Mouse (Mus musculus) CH12.LX (cell line): ENCODE results near the gene Iqgap1. TPM values are rescaled to one million over a fixed set of nuclear protein-coding genes. Genes with fewer than 3 reads are reported as not detected.
A peak's percentile ranks its signal among the peaks of the same experiment; 100 is the strongest.

ENCODE experiments used
- DNase-seq: peaks from one replicate; pipeline ENCODE4 v3.0.0-alpha.2; 2013; ENCODE audit errors: extremely low read depth
- H3K27ac ChIP-seq: 2 replicates; pipeline ENCODE4 v1.5.1; 2012; ENCODE audit warnings: low read depth, mild to moderate bottlenecking, control low read depth, moderate library complexity; ENCODE audit not compliant: insufficient read depth
- H3K27me3 ChIP-seq: replicated peaks from 2 replicates; pipeline ENCODE3; 2012; ENCODE audit warnings: inconsistent platforms
- H3K36me3 ChIP-seq, 2 experiments: replicated peaks in 1 of 2; 2 replicates each; pipeline versions ENCODE3 to v1.6.1; 2012; ENCODE audit warnings: inconsistent platforms in 1 of 2, low read length in 1 of 2, mild to moderate bottlenecking in 1 of 2, mixed read lengths in 1 of 2, moderate library complexity in 1 of 2; ENCODE audit not compliant: control insufficient read depth in 1 of 2, insufficient read depth in 1 of 2
- H3K4me1 ChIP-seq, 2 experiments: 2 replicates each; pipeline ENCODE4 v1.6.1; 2012; ENCODE audit warnings: inconsistent platforms in 1 of 2, moderate library complexity in 1 of 2; ENCODE audit not compliant: insufficient read depth in 2 of 2, control insufficient read depth in 1 of 2
- H3K4me2 ChIP-seq: 2 replicates; pipeline ENCODE4 v1.6.1; 2012; ENCODE audit warnings: low read depth, mild to moderate bottlenecking, control low read depth; ENCODE audit not compliant: poor library complexity, insufficient read depth, severe bottlenecking
- H3K4me3 ChIP-seq, 3 experiments: fragments of 150-350 bp in 1 of 3; sonication (generic) in 1 of 3; replicated peaks in 1 of 3; 2 replicates each; pipeline versions ENCODE3 to v1.5.1; 2011 to 2012; ENCODE audit warnings: low read depth in 2 of 3, low read length in 2 of 3, mild to moderate bottlenecking in 2 of 3, moderate library complexity in 2 of 3, control low read depth in 1 of 3, improper control_type of control experiment in 1 of 3, inconsistent platforms in 1 of 3, mixed read lengths in 1 of 3; ENCODE audit not compliant: poor library complexity in 1 of 3
- H3K79me2 ChIP-seq: replicated peaks from 2 replicates; pipeline ENCODE4 v1.6.1; 2012; ENCODE audit warnings: mild to moderate bottlenecking, moderate library complexity; ENCODE audit not compliant: control insufficient read depth, poor library complexity, insufficient read depth, severe bottlenecking; ENCODE audit errors: extremely low read depth
- H3K9ac ChIP-seq: 2 replicates; pipeline ENCODE4 v1.6.1; 2012; ENCODE audit warnings: low read depth, mild to moderate bottlenecking, control low read depth, moderate library complexity; ENCODE audit not compliant: insufficient read depth
- H3K9me3 ChIP-seq: replicated peaks from 2 replicates; pipeline ENCODE3; 2012; ENCODE audit warnings: low read length, inconsistent platforms, mixed read lengths
- BHLHE40 ChIP-seq: IDR thresholded peaks from 2 replicates; pipeline ENCODE4 v1.6.1; 2011; ENCODE audit warnings: mild to moderate bottlenecking, low read depth, low read length, improper control_type of control experiment
- CHD1 ChIP-seq: IDR thresholded peaks from 2 replicates; pipeline ENCODE4 v1.6.1; 2012; ENCODE audit warnings: low read depth, low read length, improper control_type of control experiment, inconsistent platforms
- CHD2 ChIP-seq: IDR thresholded peaks from 2 replicates; pipeline ENCODE4 v1.6.1; 2011; ENCODE audit warnings: low read length, improper control_type of control experiment
- CTCF ChIP-seq, 2 experiments: IDR thresholded peaks in 1 of 2; conservative IDR thresholded peaks in 1 of 2; 2 replicates each; pipeline ENCODE4 v1.5.1; 2011 to 2012; ENCODE audit warnings: low read depth in 2 of 2, low read length in 2 of 2, improper control_type of control experiment in 1 of 2, inconsistent platforms in 1 of 2, mild to moderate bottlenecking in 1 of 2, moderate library complexity in 1 of 2
- E2F4 ChIP-seq: IDR thresholded peaks from 2 replicates; pipeline ENCODE4 v1.6.1; 2011; ENCODE audit warnings: low read depth, low read length, improper control_type of control experiment; ENCODE audit not compliant: insufficient replicate concordance
- ELF1 ChIP-seq: IDR thresholded peaks from 2 replicates; pipeline ENCODE4 v1.6.1; 2014; ENCODE audit warnings: low read depth, mild to moderate bottlenecking, inconsistent platforms, low read length, improper control_type of control experiment
- EP300 ChIP-seq: IDR thresholded peaks from 2 replicates; pipeline ENCODE4 v1.6.1; 2011; ENCODE audit warnings: low read length, improper control_type of control experiment
- IRF4 ChIP-seq: IDR thresholded peaks from 2 replicates; pipeline ENCODE4 v1.6.1; 2014; ENCODE audit warnings: low read depth, mild to moderate bottlenecking, inconsistent platforms, low read length, improper control_type of control experiment
- JUN ChIP-seq: IDR thresholded peaks from 2 replicates; pipeline ENCODE4 v1.6.1; 2011; ENCODE audit warnings: low read depth, mild to moderate bottlenecking, low read length, improper control_type of control experiment, moderate library complexity; ENCODE audit not compliant: insufficient read depth
- JUND ChIP-seq: conservative IDR thresholded peaks from 2 replicates; pipeline ENCODE4 v1.6.1; 2011; ENCODE audit warnings: low read depth, low read length, improper control_type of control experiment
- KAT2A ChIP-seq: IDR thresholded peaks from 2 replicates; pipeline ENCODE4 v1.6.1; 2012; ENCODE audit warnings: low read length, improper control_type of control experiment, inconsistent platforms; ENCODE audit not compliant: insufficient replicate concordance
- MAFK ChIP-seq: IDR thresholded peaks from 2 replicates; pipeline ENCODE4 v1.6.1; 2011; ENCODE audit warnings: low read length, improper control_type of control experiment; ENCODE audit not compliant: insufficient replicate concordance
- MAX ChIP-seq: IDR thresholded peaks from 2 replicates; pipeline ENCODE4 v1.6.1; 2011; ENCODE audit warnings: low read length, improper control_type of control experiment
- MAZ ChIP-seq: IDR thresholded peaks from 2 replicates; pipeline ENCODE4 v1.6.1; 2012; ENCODE audit warnings: low read depth, mild to moderate bottlenecking, inconsistent platforms, low read length, improper control_type of control experiment, moderate library complexity
- MEF2A ChIP-seq: IDR thresholded peaks from 2 replicates; pipeline ENCODE4 v1.6.1; 2014; ENCODE audit warnings: low read depth, mild to moderate bottlenecking, inconsistent platforms, low read length, improper control_type of control experiment, borderline replicate concordance
- MXI1 ChIP-seq: IDR thresholded peaks from 2 replicates; pipeline ENCODE4 v1.6.1; 2011; ENCODE audit warnings: mild to moderate bottlenecking, low read depth, low read length, improper control_type of control experiment
- MYC ChIP-seq: IDR thresholded peaks from 2 replicates; pipeline ENCODE4 v1.6.1; 2011; ENCODE audit warnings: low read depth, mild to moderate bottlenecking, improper control_type of control experiment, low read length
- NELFE ChIP-seq: IDR thresholded peaks from 2 replicates; pipeline ENCODE4 v1.6.1; 2011; ENCODE audit warnings: low read depth, low read length, improper control_type of control experiment
- NRF1 ChIP-seq: IDR thresholded peaks from 2 replicates; pipeline ENCODE4 v1.6.1; 2014; ENCODE audit warnings: low read depth, mild to moderate bottlenecking, inconsistent platforms, low read length, improper control_type of control experiment, moderate library complexity
- PAX5 ChIP-seq: IDR thresholded peaks from 2 replicates; pipeline ENCODE4 v1.6.1; 2012; ENCODE audit warnings: low read length, inconsistent platforms, mixed read lengths
- RCOR1 ChIP-seq: conservative IDR thresholded peaks from 2 replicates; pipeline ENCODE4 v1.6.1; 2012; ENCODE audit warnings: low read depth, mild to moderate bottlenecking, inconsistent platforms, low read length, improper control_type of control experiment
- SIN3A ChIP-seq: IDR thresholded peaks from 2 replicates; pipeline ENCODE4 v1.6.1; 2012; ENCODE audit warnings: low read length, improper control_type of control experiment, inconsistent platforms
- SMC3 ChIP-seq: IDR thresholded peaks from 2 replicates; pipeline ENCODE4 v1.6.1; 2011; ENCODE audit warnings: low read depth, low read length, improper control_type of control experiment
- TCF12 ChIP-seq: IDR thresholded peaks from 2 replicates; pipeline ENCODE4 v1.6.1; 2014; ENCODE audit warnings: low read depth, mild to moderate bottlenecking, inconsistent platforms, low read length, improper control_type of control experiment
- UBTF ChIP-seq: IDR thresholded peaks from 2 replicates; pipeline ENCODE4 v1.6.1; 2012; ENCODE audit warnings: low read depth, mild to moderate bottlenecking, inconsistent platforms, low read length, improper control_type of control experiment, moderate library complexity
- USF1 ChIP-seq: IDR thresholded peaks from 2 replicates; pipeline ENCODE4 v1.6.1; 2014; ENCODE audit warnings: low read depth, mild to moderate bottlenecking, inconsistent platforms, low read length, improper control_type of control experiment
- ZC3H11A ChIP-seq: IDR thresholded peaks from 2 replicates; pipeline ENCODE4 v1.6.1; 2012; ENCODE audit warnings: low read depth, mild to moderate bottlenecking, inconsistent platforms, low read length, improper control_type of control experiment
- ZKSCAN1 ChIP-seq: IDR thresholded peaks from 2 replicates; pipeline ENCODE4 v1.6.1; 2012; ENCODE audit warnings: low read depth, inconsistent platforms, low read length, improper control_type of control experiment, borderline replicate concordance
- ZMIZ1 ChIP-seq: IDR thresholded peaks from 2 replicates; pipeline ENCODE4 v1.6.1; 2012; ENCODE audit warnings: low read depth, mild to moderate bottlenecking, inconsistent platforms, low read length, improper control_type of control experiment
- ZNF384 ChIP-seq: IDR thresholded peaks from 2 replicates; pipeline ENCODE4 v1.6.1; 2012; ENCODE audit warnings: low read depth, low read length, improper control_type of control experiment, inconsistent platforms
- dilution Hi-C: fragments of 300-500 bp; cut with MboI; formaldehyde crosslinking; loops from 2 replicates; pipeline ENCODE4 v1.14.3; 2020; ENCODE audit warnings: low sequenced_read_pairs; ENCODE audit not compliant: extremely low pct_unique_long_range_greater_than_20kb, extremely low pct_ligation_motif_present
- in situ Hi-C: fragments of 300-500 bp; cut with MboI; formaldehyde crosslinking; loops from 3 replicates; pipeline ENCODE4 v1.14.3; 2019; ENCODE audit warnings: low sequenced_read_pairs, low pct_ligation_motif_present, low pct_unique_long_range_greater_than_20kb, mixed read lengths
- polyA plus RNA-seq: library from polyadenylated mRNA; unstranded; fragments of >175 nt; gene quantifications from 2 replicates; pipeline ENCODE4 v1.2.1, GENCODE M21; 2012; ENCODE audit warnings: low read depth; ENCODE audit not compliant: insufficient read length
- total RNA-seq, 2 experiments: library from RNA; depleted of rRNA; stranded (reverse); fragments of 300-350 nt in 1 of 2; fragments of >200 nt in 1 of 2; gene quantifications; 2 replicates each; pipeline ENCODE4 v1.2.3; 2012 to 2014

Iqgap1 gene
- total and polyA plus RNA-seq, 3 experiments: 49.6 to 126 (median 77.0) TPM

DNA sequence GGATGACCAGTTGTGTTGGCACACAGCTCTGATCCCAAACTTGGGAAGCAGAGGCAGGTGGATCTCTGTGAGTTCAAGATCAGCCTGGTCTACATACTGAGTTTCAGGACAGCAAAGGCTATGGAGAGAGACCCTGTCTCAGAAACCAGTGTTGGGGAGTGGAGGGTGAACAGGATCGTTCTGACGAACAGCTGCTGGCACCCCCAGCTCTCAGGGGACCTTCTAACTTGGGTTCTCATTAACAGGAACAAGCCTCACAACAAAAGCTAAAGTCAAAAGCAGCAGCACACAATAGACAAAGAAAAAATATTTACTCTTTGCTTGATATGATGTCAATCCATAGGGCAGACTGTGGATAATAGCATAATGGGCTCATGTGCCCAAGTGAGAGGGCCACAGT, 55.3 kb downstream of the Iqgap1 start:
- Histone ChIP-seq H3K27me3 (no peaks in the 10 kb centered on the region), H3K9ac (no peak overlapping the region), H3K79me2 (peaks cover 43% of the 10 kb centered on the region), H3K4me2 (no peak overlapping the region), H3K36me3 (peaks cover 11 to 49% of the 10 kb centered on the region in 2 experiments), H3K9me3 (peaks cover 9% of the 10 kb centered on the region), H3K27ac (no peak overlapping the region), H3K4me1 (peaks cover 42 to 90% of the 10 kb centered on the region in 2 experiments), H3K4me3 (no peak overlapping the region)
- no peak for DNase-seq
- dilution Hi-C loops: no loop called here
- in situ Hi-C loops: no loop called here
- TF ChIP-seq JUN (no peak), ZKSCAN1 (no peak), CTCF (conservative IDR thresholded peaks at IDR 0.05 in 1 of 2, IDR thresholded peaks at IDR 0.05 in 1 of 2; ENCODE audit: low read depth in 2 of 2, low read length in 2 of 2) (no peak), MAZ (no peak), ZC3H11A (no peak), PAX5 (no peak)

DNA sequence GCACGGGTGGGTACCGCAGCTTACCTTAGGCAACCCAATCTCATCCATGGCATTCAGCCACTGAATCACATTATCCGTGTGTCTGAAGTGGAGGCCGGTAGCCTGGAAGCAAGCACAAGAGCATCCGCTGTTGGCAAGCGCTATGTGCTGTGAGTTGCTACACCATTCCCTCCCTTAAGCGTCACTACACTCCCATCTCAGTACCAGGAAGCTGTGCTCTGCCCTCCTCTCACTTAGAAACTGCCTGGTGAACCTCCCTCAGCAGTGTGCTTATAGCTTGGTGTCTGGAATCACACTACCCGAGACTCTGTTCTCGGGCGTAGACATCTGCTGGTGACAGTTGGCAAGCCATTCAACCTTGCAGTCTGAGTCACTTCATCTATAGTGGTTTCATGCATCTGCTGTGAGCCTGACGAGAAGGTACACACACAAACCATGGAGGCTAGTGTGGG, 58.9 kb downstream of the Iqgap1 start:
- Histone ChIP-seq H3K27ac (peak overlapping the region; percentile 69), H3K9me3 (peaks cover 6% of the 10 kb centered on the region), H3K27me3 (no peaks in the 10 kb centered on the region), H3K36me3 (peaks cover 26 to 71% of the 10 kb centered on the region in 2 experiments), H3K79me2 (peaks cover 25% of the 10 kb centered on the region), H3K4me2 (peak overlapping the region; percentile 38), H3K4me1 (peaks cover 38 to 95% of the 10 kb centered on the region in 2 experiments), H3K9ac (no peak overlapping the region), H3K4me3 (peak overlapping the region; percentile 0 to 32 (median 12))
- peak; percentile 90 for DNase-seq
- in situ Hi-C loops: no loop called here
- dilution Hi-C loops: no loop called here
- TF ChIP-seq JUN: 0 out of 2 replicates have a peak, but pooled peaks have one; percentile 12
- TF ChIP-seq MXI1: no peak; the same call in 1 of the 2 replicates
- no peak for TF ChIP-seq ZC3H11A
- TF ChIP-seq NRF1: no peak
- no peak for TF ChIP-seq USF1
- TF ChIP-seq UBTF: no peak
- TF ChIP-seq MEF2A: peak; percentile 48; the same call in 1 of the 2 replicates
- TF ChIP-seq SIN3A: peak; percentile 71; the same call in 1 of the 2 replicates
- no peak for TF ChIP-seq E2F4
- TF ChIP-seq ZMIZ1: no peak
- peak; percentile 70 for TF ChIP-seq JUND
- TF ChIP-seq MAFK: no peak
- TF ChIP-seq CHD2: no peak
- peak; percentile 47; the same call in 1 of the 2 replicates for TF ChIP-seq IRF4
- TF ChIP-seq ZKSCAN1: no peak
- peak; percentile 29 for TF ChIP-seq SMC3
- no peak; the same call in 1 of the 2 replicates for TF ChIP-seq RCOR1
- peak; percentile 78 for TF ChIP-seq TCF12
- peak; percentile 50; the same call in 1 of the 2 replicates for TF ChIP-seq ELF1
- TF ChIP-seq MAX: peak; percentile 56; the same call in 1 of the 2 replicates
- no peak for TF ChIP-seq CHD1
- TF ChIP-seq PAX5: no peak
- TF ChIP-seq NELFE: 0 out of 2 replicates have a peak, but pooled peaks have one; percentile 30
- TF ChIP-seq EP300: peak; percentile 53
- TF ChIP-seq BHLHE40: peak; percentile 81
- no peak for TF ChIP-seq MAZ
- TF ChIP-seq CTCF (conservative IDR thresholded peaks at IDR 0.05 in 1 of 2, IDR thresholded peaks at IDR 0.05 in 1 of 2; ENCODE audit: low read depth in 2 of 2, low read length in 2 of 2): peak in 1 of 2 experiments; percentile 35; a peak in 2 of 4 replicates
- no peak for TF ChIP-seq ZNF384
- TF ChIP-seq MYC: peak; percentile 62; the same call in 1 of the 2 replicates
- TF ChIP-seq KAT2A: no peak
